Mouse (Mus musculus): ENCODE results near the gene Lrch3. TPM values are rescaled to one million over a fixed set of nuclear protein-coding genes. Genes with fewer than 3 reads are reported as not detected.

The Lrch3 gene
- polyA plus RNA-seq, 1 experiment from 2014 or later = 39.1 TPM

DNA sequence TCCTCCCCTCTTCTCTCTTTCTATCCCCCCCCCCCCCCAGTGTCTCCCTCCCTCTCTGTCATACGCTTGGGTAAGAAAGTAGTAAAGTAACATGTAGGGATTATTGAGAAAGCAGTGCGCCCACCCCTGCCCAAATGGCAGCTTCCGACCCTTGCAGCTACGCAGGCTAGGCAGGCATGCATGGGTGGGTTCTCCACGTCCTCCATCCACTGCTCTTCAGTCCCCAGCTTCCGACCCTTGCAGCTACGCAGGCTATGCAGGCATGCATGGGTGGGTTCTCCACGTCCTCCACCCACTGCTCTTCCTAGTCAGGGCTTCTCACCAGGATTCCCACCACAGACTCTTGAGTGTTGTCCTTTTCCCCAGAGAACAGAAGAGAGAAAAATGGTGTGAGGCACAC is 34.1 kb downstream of the Lrch3 start:
- Histone ChIP-seq H3K27me3 (ENCODE audit: control insufficient read depth, insufficient read depth, low read length) (no peaks in the 10 kb centered on the region), H3K36me3 (ENCODE audit: control insufficient read depth, insufficient read depth, low read length) (no peaks in the 10 kb centered on the region), H3K9me3 (ENCODE audit: control insufficient read depth, low read length) (no peaks in the 10 kb centered on the region), H3K4me1 (replicated peaks; ENCODE audit: control insufficient read depth, insufficient read depth, low read length) (no peaks in the 10 kb centered on the region), H3K4me2 (ENCODE audit: low read depth, low read length, severe bottlenecking) (no peak overlapping the region), H3K4me3 (ENCODE audit: low read depth, low read length) (no peak overlapping the region), H3K9ac (ENCODE audit: low read length) (no peak overlapping the region), H3K27ac (ENCODE audit: low read depth, low read length) (no peak overlapping the region)
- WGBS = 87% methylated on average over 8 of the region's 8 CpGs
- DNase-seq (ENCODE audit: low spot score) (no peak), ATAC-seq (replicated peaks; ENCODE audit: low FRiP score) (no peak)

DNA sequence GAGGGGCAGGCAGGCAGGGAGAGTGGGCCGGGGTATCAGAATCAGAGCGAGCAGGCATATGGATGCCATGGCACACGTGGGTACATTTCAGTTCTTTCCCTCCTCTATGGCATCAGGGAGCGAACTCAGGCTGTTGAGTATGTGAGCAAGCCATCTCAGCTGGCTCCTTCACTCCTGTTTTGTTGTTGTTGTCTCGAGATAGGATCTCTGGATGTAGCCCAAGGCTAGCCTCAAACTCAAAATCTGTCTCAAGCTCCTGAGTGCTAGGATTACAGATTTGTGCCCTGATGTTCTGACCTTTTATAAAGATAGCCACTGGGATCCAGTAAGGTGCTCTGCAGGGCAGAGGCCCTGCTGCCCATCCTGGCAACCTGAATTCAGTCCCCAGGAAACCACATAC is 34.8 kb downstream of the Lrch3 start:
- Histone ChIP-seq H3K9me3 (ENCODE audit: control insufficient read depth, low read length) (no peaks in the 10 kb centered on the region), H3K9ac (ENCODE audit: low read length) (no peak overlapping the region), H3K4me1 (replicated peaks; ENCODE audit: control insufficient read depth, insufficient read depth, low read length) (no peaks in the 10 kb centered on the region), H3K4me2 (ENCODE audit: low read depth, low read length, severe bottlenecking) (no peak overlapping the region), H3K4me3 (ENCODE audit: low read depth, low read length) (no peak overlapping the region), H3K27ac (ENCODE audit: low read depth, low read length) (no peak overlapping the region), H3K36me3 (ENCODE audit: control insufficient read depth, insufficient read depth, low read length) (no peaks in the 10 kb centered on the region), H3K27me3 (ENCODE audit: control insufficient read depth, insufficient read depth, low read length) (no peaks in the 10 kb centered on the region)
- DNase-seq (ENCODE audit: low spot score) = no peak
- no peak for ATAC-seq (replicated peaks; ENCODE audit: low FRiP score)
- WGBS = 88% methylated on average over 5 of the region's 5 CpGs

DNA sequence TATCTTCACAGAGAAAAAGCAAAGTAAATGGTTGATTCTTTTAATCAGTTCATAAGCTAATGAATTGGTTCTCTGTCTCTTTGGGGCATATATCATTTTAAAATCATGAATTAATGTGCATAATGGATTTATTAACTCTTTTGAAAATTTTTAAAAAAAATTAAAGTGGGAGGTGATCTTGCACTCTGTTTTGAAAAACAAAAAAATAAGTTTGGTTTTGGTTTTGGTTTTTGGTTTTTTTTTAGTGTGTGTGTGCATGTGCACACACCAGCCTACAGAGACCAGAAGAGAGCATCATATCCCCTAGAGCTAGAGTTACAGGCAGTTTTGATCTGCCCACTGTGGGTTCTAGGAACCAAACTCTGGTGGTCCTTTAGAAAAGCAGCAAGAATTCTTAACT is 35.4 kb downstream of the Lrch3 start:
- ATAC-seq (replicated peaks; ENCODE audit: low FRiP score) = no peak
- no peak for DNase-seq (ENCODE audit: low spot score)
- no peak overlapping the region for H3K9ac ChIP-seq (ENCODE audit: low read length)
- H3K4me2 ChIP-seq (ENCODE audit: low read depth, low read length, severe bottlenecking) = no peak overlapping the region
- H3K36me3 ChIP-seq (ENCODE audit: control insufficient read depth, insufficient read depth, low read length) = no peaks in the 10 kb centered on the region
- H3K4me1 ChIP-seq (replicated peaks; ENCODE audit: control insufficient read depth, insufficient read depth, low read length) = no peaks in the 10 kb centered on the region
- no peaks in the 10 kb centered on the region for H3K27me3 ChIP-seq (ENCODE audit: control insufficient read depth, insufficient read depth, low read length)
- H3K9me3 ChIP-seq (ENCODE audit: control insufficient read depth, low read length) = no peaks in the 10 kb centered on the region
- no peak overlapping the region for H3K27ac ChIP-seq (ENCODE audit: low read depth, low read length)
- no peak overlapping the region for H3K4me3 ChIP-seq (ENCODE audit: low read depth, low read length)

DNA sequence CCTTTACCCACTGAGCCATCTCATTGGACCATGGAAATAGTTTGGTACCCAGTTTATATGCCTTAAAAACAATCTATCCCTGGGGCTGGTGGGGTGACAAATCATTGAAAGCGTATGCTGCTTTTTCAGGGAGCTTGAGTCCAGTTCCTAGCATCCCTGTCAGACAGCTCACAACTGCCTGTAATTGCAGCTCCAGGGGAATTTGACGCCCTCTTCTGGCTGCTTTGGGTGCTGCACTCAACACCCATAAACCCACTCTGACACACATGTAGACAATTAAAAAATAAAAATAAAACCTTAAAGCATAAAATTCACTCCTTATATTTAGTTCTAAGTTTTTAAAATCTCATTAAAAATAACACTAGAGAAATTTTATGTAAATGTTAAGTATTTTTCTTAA is 37.2 kb downstream of the Lrch3 start:
- no peak overlapping the region for H3K9ac ChIP-seq (ENCODE audit: low read length)
- ATAC-seq (replicated peaks; ENCODE audit: low FRiP score) (no peak), DNase-seq (ENCODE audit: low spot score) (no peak)
- no peaks in the 10 kb centered on the region for H3K4me1 ChIP-seq (replicated peaks; ENCODE audit: control insufficient read depth, insufficient read depth, low read length)
- no peaks in the 10 kb centered on the region for H3K9me3 ChIP-seq (ENCODE audit: control insufficient read depth, low read length)
- no peak overlapping the region for H3K27ac ChIP-seq (ENCODE audit: low read depth, low read length)
- no peak overlapping the region for H3K4me2 ChIP-seq (ENCODE audit: low read depth, low read length, severe bottlenecking)
- no peaks in the 10 kb centered on the region for H3K27me3 ChIP-seq (ENCODE audit: control insufficient read depth, insufficient read depth, low read length)
- 82% methylated on average over 2 of the region's 2 CpGs for WGBS
- no peaks in the 10 kb centered on the region; the same call in 1 of the 2 replicates for H3K36me3 ChIP-seq (ENCODE audit: control insufficient read depth, insufficient read depth, low read length)
- no peak overlapping the region for H3K4me3 ChIP-seq (ENCODE audit: low read depth, low read length)

DNA sequence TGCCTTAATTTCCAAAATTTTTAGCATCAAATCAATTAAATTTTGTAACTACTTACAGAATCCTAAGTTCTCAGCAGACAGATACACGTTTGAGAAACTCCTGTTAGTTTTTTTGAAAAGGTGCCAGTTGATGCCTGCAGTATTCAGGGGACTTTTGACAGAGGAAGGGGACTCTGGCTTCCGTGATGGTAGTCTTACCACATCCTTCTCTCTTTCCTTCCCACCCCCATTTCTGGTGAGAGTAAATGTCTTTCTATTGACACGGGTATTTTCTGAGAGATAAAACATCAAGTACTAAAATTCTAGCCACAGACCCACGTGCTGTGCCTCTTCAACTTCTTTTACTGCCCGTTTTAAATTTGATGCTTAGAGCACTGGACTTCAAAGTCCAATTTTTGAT is 39.9 kb downstream of the Lrch3 start:
- Histone ChIP-seq H3K9ac (ENCODE audit: low read length) (no peak overlapping the region), H3K4me3 (ENCODE audit: low read depth, low read length) (no peak overlapping the region), H3K27ac (ENCODE audit: low read depth, low read length) (no peak overlapping the region), H3K4me2 (ENCODE audit: low read depth, low read length, severe bottlenecking) (no peak overlapping the region), H3K9me3 (ENCODE audit: control insufficient read depth, low read length) (no peaks in the 10 kb centered on the region), H3K4me1 (replicated peaks; ENCODE audit: control insufficient read depth, insufficient read depth, low read length) (no peaks in the 10 kb centered on the region), H3K27me3 (ENCODE audit: control insufficient read depth, insufficient read depth, low read length) (no peaks in the 10 kb centered on the region), H3K36me3 (ENCODE audit: control insufficient read depth, insufficient read depth, low read length) (no peaks in the 10 kb centered on the region; the same call in 1 of the 2 replicates)
- 87% methylated on average over 5 of the region's 5 CpGs for WGBS
- ATAC-seq (replicated peaks; ENCODE audit: low FRiP score) = no peak
- DNase-seq (ENCODE audit: low spot score) = no peak

DNA sequence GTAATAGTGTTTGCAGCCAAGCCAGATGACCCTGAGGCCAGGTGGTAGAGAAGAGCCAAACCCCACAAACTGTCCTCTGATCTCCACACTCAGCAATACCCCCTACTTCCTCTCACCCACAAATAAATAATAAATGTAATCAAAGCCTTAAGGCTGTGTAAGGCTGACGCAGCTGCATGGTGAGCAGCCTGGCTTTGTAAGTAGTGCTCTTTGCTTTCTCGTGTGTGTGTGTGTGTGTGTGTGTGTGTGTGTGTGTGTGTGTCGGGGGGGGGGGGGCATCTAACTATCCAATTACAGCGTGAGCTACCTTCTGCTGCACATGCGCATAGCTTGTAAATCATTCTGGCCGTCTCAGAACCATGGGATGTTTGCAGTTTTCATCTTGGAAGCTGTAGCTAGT is 40.4 kb downstream of the Lrch3 start:
- H3K9me3 ChIP-seq (ENCODE audit: control insufficient read depth, low read length) = no peaks in the 10 kb centered on the region
- ATAC-seq (replicated peaks; ENCODE audit: low FRiP score) (no peak), DNase-seq (ENCODE audit: low spot score) (no peak)
- no peak overlapping the region for H3K4me2 ChIP-seq (ENCODE audit: low read depth, low read length, severe bottlenecking)
- H3K36me3 ChIP-seq (ENCODE audit: control insufficient read depth, insufficient read depth, low read length) = no peaks in the 10 kb centered on the region; the same call in 1 of the 2 replicates
- H3K9ac ChIP-seq (ENCODE audit: low read length) = no peak overlapping the region
- H3K27ac ChIP-seq (ENCODE audit: low read depth, low read length) = no peak overlapping the region
- no peak overlapping the region for H3K4me3 ChIP-seq (ENCODE audit: low read depth, low read length)
- H3K27me3 ChIP-seq (ENCODE audit: control insufficient read depth, insufficient read depth, low read length) = no peaks in the 10 kb centered on the region
- WGBS = 88% methylated on average over 6 of the region's 6 CpGs
- H3K4me1 ChIP-seq (replicated peaks; ENCODE audit: control insufficient read depth, insufficient read depth, low read length) = no peaks in the 10 kb centered on the region

DNA sequence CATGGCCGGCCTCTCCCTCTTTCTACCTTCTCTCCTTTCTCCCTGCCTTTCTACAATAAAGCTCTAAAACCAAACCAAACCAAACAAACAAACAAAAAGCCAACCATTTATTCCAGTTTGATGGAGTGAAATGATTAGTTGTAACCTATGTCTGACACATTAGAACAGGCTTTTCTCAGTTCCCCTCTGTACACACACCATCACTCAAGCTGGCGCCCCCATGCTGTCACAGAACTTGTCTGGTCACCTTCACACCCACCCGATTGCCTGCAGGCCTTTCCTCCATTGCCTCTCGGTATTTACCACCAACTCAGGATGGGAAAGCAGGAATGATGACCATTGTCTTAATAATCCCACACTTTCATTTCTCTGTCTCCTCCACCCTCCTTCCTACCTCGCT is 43.0 kb downstream of the Lrch3 start:
- no peak for ATAC-seq (replicated peaks; ENCODE audit: low FRiP score)
- WGBS = 75% methylated on average over 5 of the region's 5 CpGs
- no peaks in the 10 kb centered on the region for H3K4me1 ChIP-seq (replicated peaks; ENCODE audit: control insufficient read depth, insufficient read depth, low read length)
- H3K9ac ChIP-seq (ENCODE audit: low read length) = no peak overlapping the region
- H3K4me2 ChIP-seq (ENCODE audit: low read depth, low read length, severe bottlenecking) = no peak overlapping the region
- DNase-seq (ENCODE audit: low spot score) = no peak
- H3K4me3 ChIP-seq (ENCODE audit: low read depth, low read length) = no peak overlapping the region
- no peak overlapping the region for H3K27ac ChIP-seq (ENCODE audit: low read depth, low read length)
- no peaks in the 10 kb centered on the region; the same call in 1 of the 2 replicates for H3K36me3 ChIP-seq (ENCODE audit: control insufficient read depth, insufficient read depth, low read length)
- H3K27me3 ChIP-seq (ENCODE audit: control insufficient read depth, insufficient read depth, low read length) = no peaks in the 10 kb centered on the region
- H3K9me3 ChIP-seq (ENCODE audit: control insufficient read depth, low read length) = no peaks in the 10 kb centered on the region

DNA sequence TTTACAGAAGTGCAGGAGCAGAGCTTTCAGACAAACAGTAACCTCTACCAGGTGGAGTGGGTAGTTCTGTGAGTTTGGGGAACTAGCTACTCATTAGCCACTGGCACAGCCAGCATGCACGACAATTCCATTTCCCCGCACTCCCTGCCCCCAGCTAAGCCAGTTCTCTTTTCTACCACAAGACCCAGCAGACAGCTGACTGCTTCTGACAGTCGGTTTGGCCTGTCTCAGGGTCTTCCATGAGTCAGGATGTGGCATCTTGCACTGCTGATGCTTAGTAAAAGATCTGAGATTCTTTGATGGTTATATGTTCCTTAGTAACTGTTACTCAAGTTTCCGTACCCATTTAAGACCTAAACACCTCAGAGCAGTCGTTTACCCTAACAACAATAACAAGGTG is 58.6 kb downstream of the Lrch3 start:
- Histone ChIP-seq H3K4me1 (replicated peaks; ENCODE audit: control insufficient read depth, insufficient read depth, low read length) (no peaks in the 10 kb centered on the region), H3K27ac (ENCODE audit: low read depth, low read length) (no peak overlapping the region), H3K36me3 (ENCODE audit: control insufficient read depth, insufficient read depth, low read length) (peaks cover 4% of the 10 kb centered on the region; the same call in 1 of the 2 replicates), H3K4me3 (ENCODE audit: low read depth, low read length) (no peak overlapping the region), H3K9me3 (ENCODE audit: control insufficient read depth, low read length) (no peaks in the 10 kb centered on the region), H3K4me2 (ENCODE audit: low read depth, low read length, severe bottlenecking) (no peak overlapping the region), H3K27me3 (ENCODE audit: control insufficient read depth, insufficient read depth, low read length) (no peaks in the 10 kb centered on the region), H3K9ac (ENCODE audit: low read length) (no peak overlapping the region)
- no peak for DNase-seq (ENCODE audit: low spot score)
- WGBS = 83% methylated on average over 5 of the region's 5 CpGs
- ATAC-seq (replicated peaks; ENCODE audit: low FRiP score) = no peak

DNA sequence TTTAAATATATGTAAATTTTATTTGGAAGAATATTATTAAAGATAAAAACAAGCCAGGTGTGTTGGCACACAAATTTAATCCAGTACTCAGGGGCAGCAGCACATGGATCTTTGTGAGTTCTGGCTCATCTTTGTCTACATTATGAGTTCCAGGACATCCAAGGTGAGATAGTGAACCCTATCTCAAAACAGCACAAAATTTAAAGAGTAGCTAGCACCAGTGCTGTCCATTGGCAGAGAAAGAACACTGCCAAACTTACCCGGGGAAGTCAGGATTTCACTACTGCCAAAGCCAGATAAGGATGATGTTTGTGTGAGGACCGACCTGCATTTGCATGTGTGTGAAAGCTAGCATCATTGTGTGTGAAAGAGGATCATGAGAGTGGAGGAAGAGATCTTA is 59.1 kb downstream of the Lrch3 start:
- 86% methylated on average over 2 of the region's 2 CpGs for WGBS
- H3K4me1 ChIP-seq (replicated peaks; ENCODE audit: control insufficient read depth, insufficient read depth, low read length) = no peaks in the 10 kb centered on the region
- H3K4me2 ChIP-seq (ENCODE audit: low read depth, low read length, severe bottlenecking) = no peak overlapping the region
- no peak overlapping the region for H3K27ac ChIP-seq (ENCODE audit: low read depth, low read length)
- H3K9me3 ChIP-seq (ENCODE audit: control insufficient read depth, low read length) = no peaks in the 10 kb centered on the region
- DNase-seq (ENCODE audit: low spot score) = no peak
- no peak for ATAC-seq (replicated peaks; ENCODE audit: low FRiP score)
- H3K4me3 ChIP-seq (ENCODE audit: low read depth, low read length) = no peak overlapping the region
- peaks cover 4% of the 10 kb centered on the region; the same call in 1 of the 2 replicates for H3K36me3 ChIP-seq (ENCODE audit: control insufficient read depth, insufficient read depth, low read length)
- no peaks in the 10 kb centered on the region for H3K27me3 ChIP-seq (ENCODE audit: control insufficient read depth, insufficient read depth, low read length)
- no peak overlapping the region for H3K9ac ChIP-seq (ENCODE audit: low read length)

Measured in forebrain, embryonic 11.5 days (tissue).